Mouse (Mus musculus) cortical plate, adult 2 months (tissue): ENCODE results near the gene Dnajc28.

ENCODE experiments used
- CTCF ChIP-seq: fragments of 200-500 bp; IDR thresholded peaks from 2 replicates; pipeline ENCODE4 v1.5.1; 2011; ENCODE audit warnings: mild to moderate bottlenecking, control low read depth, low read length; ENCODE audit not compliant: insufficient read depth; ENCODE audit errors: extremely low read depth
- POLR2A ChIP-seq: fragments of 200-500 bp; IDR thresholded peaks from 2 replicates; pipeline ENCODE4 v1.6.1; 2011; ENCODE audit warnings: mild to moderate bottlenecking, low read length, control low read depth; ENCODE audit not compliant: insufficient read depth; ENCODE audit errors: extremely low read depth

GRCm38 (mm10) chr16:91649246-91649645, 30.4 kb upstream of the Dnajc28 start:
- TF ChIP-seq CTCF (no peak), POLR2A (no peak)
